Mouse (Mus musculus) induced T-regulatory cell, adult 2 months (primary cell): ENCODE results near the gene Chic1.
A peak's percentile ranks its signal among the peaks of the same experiment; 100 is the strongest.

Source experiments
- DNase-seq: peaks from one replicate; pipeline ENCODE4 v3.0.0-alpha.2; 2012; ENCODE audit warnings: low read depth

Gene Chic1

GRCm38 (mm10) chrX:103356287-103356686 is at the start of gene Chic1:
Gene Chic1 (plus strand): TSS chrX:103356476.
- DNase-seq = peak; percentile 62

- DNase-seq = no peak
Observed at GRCm38 (mm10) chrX:103308262-103308661, 48.0 kb upstream of the Chic1 start.

GRCm38 (mm10) chrX:103311723-103312122 is 44.6 kb upstream of the Chic1 start:
- no peak for DNase-seq

- DNase-seq = no peak
Observed at GRCm38 (mm10) chrX:103314146-103314545, 42.1 kb upstream of the Chic1 start.

- DNase-seq = no peak
Observed at GRCm38 (mm10) chrX:103321146-103321545, 35.1 kb upstream of the Chic1 start, which contains the start of gene Cdx4. Gene Cdx4 (plus strand): TSS chrX:103321398.

GRCm38 (mm10) chrX:103325900-103326299 is 30.4 kb upstream of the Chic1 start:
- DNase-seq = no peak

- DNase-seq = no peak
Observed at GRCm38 (mm10) chrX:103329386-103329785, 26.9 kb upstream of the Chic1 start.

GRCm38 (mm10) chrX:103331125-103331858 is 25.0 kb upstream of the Chic1 start:
- DNase-seq = no peak

GRCm38 (mm10) chrX:103341369-103342113 is 14.7 kb upstream of the Chic1 start:
- peak; percentile 35 for DNase-seq

- DNase-seq = no peak
Observed at GRCm38 (mm10) chrX:103355784-103356183, 492 bp upstream of the Chic1 start.

GRCm38 (mm10) chrX:103356761-103357236 is 523 bp downstream of the Chic1 start:
- peak; percentile 10 for DNase-seq

GRCm38 (mm10) chrX:103366201-103366600 is 9.9 kb downstream of the Chic1 start:
- DNase-seq = no peak

GRCm38 (mm10) chrX:103368650-103369049 is 12.4 kb downstream of the Chic1 start:
- no peak for DNase-seq

- peak; percentile 46 for DNase-seq
Observed at GRCm38 (mm10) chrX:103371221-103371620, 14.9 kb downstream of the Chic1 start.

GRCm38 (mm10) chrX:103371627-103372026 is 15.4 kb downstream of the Chic1 start:
- DNase-seq = peak; percentile 49

- DNase-seq = no peak
Observed at GRCm38 (mm10) chrX:103374250-103374649, 18.0 kb downstream of the Chic1 start.

GRCm38 (mm10) chrX:103384528-103384927 is 28.3 kb downstream of the Chic1 start:
- peak; percentile 7 for DNase-seq

- no peak for DNase-seq
Observed at GRCm38 (mm10) chrX:103388131-103388530, 31.9 kb downstream of the Chic1 start.

- DNase-seq = peak; percentile 34
Observed at GRCm38 (mm10) chrX:103393841-103394240, 37.6 kb downstream of the Chic1 start.

- DNase-seq = no peak
Observed at GRCm38 (mm10) chrX:103405021-103405420, 48.7 kb downstream of the Chic1 start.

- no peak for DNase-seq
Observed at GRCm38 (mm10) chrX:103414167-103414566, 57.9 kb downstream of the Chic1 start, which contains the start of gene Tsx. Gene Tsx (plus strand): TSS chrX:103414467.

GRCm38 (mm10) chrX:103421710-103422109 is 65.4 kb downstream of the Chic1 start, which contains the start of gene Gm26992:
Gene Gm26992 (plus strand): TSS chrX:103422010.
- DNase-seq = no peak

GRCm38 (mm10) chrX:103427677-103428076 is 71.4 kb downstream of the Chic1 start:
- DNase-seq = no peak
